Mouse (Mus musculus) neural tube, embryonic 13.5 days (tissue): ENCODE measurements at regions not wholly inside any gene's neighbourhood (a gene's known extent, or its start where the extent isn't known, plus 50 kb on each side); places are given as distances from the start of the nearest gene placed in this dataset.

ENCODE experiments used
- ATAC-seq: fragments of 200-750 bp; cut with Nextera tagmentation; 2 replicates; pipeline ENCODE4 v1.8.0; 2017; ENCODE audit warnings: low read depth, mild to moderate bottlenecking, moderate TSS enrichment, moderate library complexity
- H3K27ac ChIP-seq: fragments of 300-500 bp; sonication (generic); replicated peaks from 2 replicates; pipeline ENCODE4 v1.5.1; 2015; ENCODE audit warnings: moderate library complexity, mild to moderate bottlenecking, inconsistent platforms
- H3K27me3 ChIP-seq: fragments of 300-500 bp; sonication (generic); 2 replicates; pipeline ENCODE4 v1.6.1; 2015; ENCODE audit warnings: mild to moderate bottlenecking, inconsistent platforms
- H3K36me3 ChIP-seq: fragments of 300-500 bp; sonication (generic); 2 replicates; pipeline ENCODE4 v1.6.1; 2015; ENCODE audit warnings: mild to moderate bottlenecking, inconsistent platforms
- H3K4me1 ChIP-seq: fragments of 300-500 bp; sonication (generic); replicated peaks from 2 replicates; pipeline ENCODE4 v1.6.1; 2015; ENCODE audit warnings: inconsistent platforms
- H3K4me2 ChIP-seq: fragments of 300-500 bp; sonication (generic); 2 replicates; pipeline ENCODE4 v1.6.1; 2015; ENCODE audit warnings: inconsistent platforms, mild to moderate bottlenecking, moderate library complexity
- H3K4me3 ChIP-seq: fragments of 300-500 bp; sonication (generic); 2 replicates; pipeline ENCODE4 v1.5.1; 2015; ENCODE audit warnings: mild to moderate bottlenecking, inconsistent platforms
- H3K9ac ChIP-seq: fragments of 300-500 bp; sonication (generic); 2 replicates; pipeline ENCODE4 v1.6.1; 2015; ENCODE audit warnings: moderate library complexity, mild to moderate bottlenecking, inconsistent platforms
- H3K9me3 ChIP-seq: fragments of 300-500 bp; sonication (generic); 2 replicates; pipeline ENCODE4 v1.6.1; 2016; ENCODE audit warnings: inconsistent platforms
- WGBS: fragments of 180-500 bp; shearing (Covaris S2); methylation state at CpG from one replicate; pipeline ENCODE4 v1.1.7; 2015; 5-methylcytosine and 5-hydroxymethylcytosine counted together

GRCm38 (mm10) chr11:50492399-50493122 is 61.6 kb upstream of the Rufy1 start:
- 15% methylated on average over 5 of the region's 5 CpGs for WGBS

DNA sequence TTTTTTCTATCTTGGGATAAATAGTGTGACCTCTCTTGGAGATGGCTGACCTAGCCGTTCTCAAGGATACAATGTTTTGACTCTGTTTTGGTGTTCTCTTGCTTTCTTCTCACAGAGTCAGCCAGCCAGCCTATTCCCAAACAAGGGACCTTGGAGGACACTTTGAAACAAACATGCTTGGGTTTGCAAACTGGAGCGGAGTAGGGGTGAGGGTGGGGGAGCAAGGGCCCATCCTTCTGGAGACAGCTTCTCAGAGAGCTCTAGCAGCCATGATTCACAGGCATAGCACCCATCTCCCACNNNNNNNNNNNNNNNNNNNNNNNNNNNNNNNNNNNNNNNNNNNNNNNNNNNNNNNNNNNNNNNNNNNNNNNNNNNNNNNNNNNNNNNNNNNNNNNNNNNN is 52.9 kb upstream of the Rufy1 start:
- no peak for ATAC-seq
- H3K9me3 ChIP-seq = no peaks in the 10 kb centered on the region
- H3K4me2 ChIP-seq = no peak overlapping the region
- peaks cover 11% of the 10 kb centered on the region for H3K4me1 ChIP-seq
- no peak overlapping the region for H3K4me3 ChIP-seq
- no peak overlapping the region for H3K9ac ChIP-seq
- no peak overlapping the region for H3K27ac ChIP-seq
- no peaks in the 10 kb centered on the region for H3K27me3 ChIP-seq
- 98% methylated on average over 2 of the region's 2 CpGs for WGBS
- H3K36me3 ChIP-seq = no peaks in the 10 kb centered on the region

More at GRCm38 (mm10) chr11:50492399-50493122, 61.6 kb upstream of the Rufy1 start:
- Histone ChIP-seq H3K9me3 (no peaks in the 10 kb centered on the region), H3K9ac (no peak overlapping the region), H3K27me3 (no peaks in the 10 kb centered on the region), H3K27ac (peak overlapping the region; percentile 87), H3K4me3 (no peak overlapping the region), H3K4me2 (no peak overlapping the region), H3K4me1 (peaks cover 17% of the 10 kb centered on the region), H3K36me3 (no peaks in the 10 kb centered on the region)
- ATAC-seq = peak; percentile 85

- Histone ChIP-seq H3K27me3 (no peaks in the 10 kb centered on the region), H3K4me3 (no peak overlapping the region), H3K9me3 (no peaks in the 10 kb centered on the region), H3K4me1 (peaks cover 11% of the 10 kb centered on the region), H3K9ac (no peak overlapping the region), H3K4me2 (no peak overlapping the region), H3K36me3 (no peaks in the 10 kb centered on the region), H3K27ac (0 out of 2 replicates have a peak overlapping the region, but pooled peaks have one; percentile 39)
- no peak for ATAC-seq
- WGBS = 85% methylated on average over 6 of the region's 6 CpGs
These were observed 52.2 kb upstream of the Rufy1 start for GRCm38 (mm10) chr11:50483116-50483515.

DNA sequence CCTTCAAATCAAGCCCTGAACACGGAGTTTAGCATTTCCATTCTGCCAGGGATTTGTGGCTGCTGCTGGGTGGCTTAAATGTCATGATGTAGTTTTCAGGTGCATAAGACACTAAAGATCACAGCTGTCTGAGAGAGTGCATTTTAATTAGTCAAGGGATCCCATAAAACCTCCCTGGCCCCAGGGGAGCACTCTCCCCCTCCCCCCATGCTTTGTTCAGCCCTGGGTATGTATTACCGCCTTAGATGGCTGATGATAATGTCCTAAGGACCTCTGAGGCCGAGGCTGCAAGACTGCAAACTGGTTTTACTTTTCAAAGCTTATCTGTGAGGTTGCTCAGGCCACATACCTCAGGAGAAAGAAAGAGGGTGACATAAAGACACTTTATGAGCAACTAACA is 51.7 kb upstream of the Rufy1 start:
- peak overlapping the region; percentile 39; the same call in 1 of the 2 replicates for H3K27ac ChIP-seq
- no peaks in the 10 kb centered on the region for H3K9me3 ChIP-seq
- H3K9ac ChIP-seq = no peak overlapping the region
- no peaks in the 10 kb centered on the region for H3K27me3 ChIP-seq
- H3K4me1 ChIP-seq = peaks cover 12% of the 10 kb centered on the region
- H3K4me3 ChIP-seq = no peak overlapping the region
- ATAC-seq = peak; percentile 80
- H3K4me2 ChIP-seq = no peak overlapping the region
- no peaks in the 10 kb centered on the region for H3K36me3 ChIP-seq
- WGBS = 26% methylated on average over 3 of the region's 3 CpGs
